Mouse (Mus musculus): ENCODE results near the gene B3gnt7.

The B3gnt7 gene

DNA sequence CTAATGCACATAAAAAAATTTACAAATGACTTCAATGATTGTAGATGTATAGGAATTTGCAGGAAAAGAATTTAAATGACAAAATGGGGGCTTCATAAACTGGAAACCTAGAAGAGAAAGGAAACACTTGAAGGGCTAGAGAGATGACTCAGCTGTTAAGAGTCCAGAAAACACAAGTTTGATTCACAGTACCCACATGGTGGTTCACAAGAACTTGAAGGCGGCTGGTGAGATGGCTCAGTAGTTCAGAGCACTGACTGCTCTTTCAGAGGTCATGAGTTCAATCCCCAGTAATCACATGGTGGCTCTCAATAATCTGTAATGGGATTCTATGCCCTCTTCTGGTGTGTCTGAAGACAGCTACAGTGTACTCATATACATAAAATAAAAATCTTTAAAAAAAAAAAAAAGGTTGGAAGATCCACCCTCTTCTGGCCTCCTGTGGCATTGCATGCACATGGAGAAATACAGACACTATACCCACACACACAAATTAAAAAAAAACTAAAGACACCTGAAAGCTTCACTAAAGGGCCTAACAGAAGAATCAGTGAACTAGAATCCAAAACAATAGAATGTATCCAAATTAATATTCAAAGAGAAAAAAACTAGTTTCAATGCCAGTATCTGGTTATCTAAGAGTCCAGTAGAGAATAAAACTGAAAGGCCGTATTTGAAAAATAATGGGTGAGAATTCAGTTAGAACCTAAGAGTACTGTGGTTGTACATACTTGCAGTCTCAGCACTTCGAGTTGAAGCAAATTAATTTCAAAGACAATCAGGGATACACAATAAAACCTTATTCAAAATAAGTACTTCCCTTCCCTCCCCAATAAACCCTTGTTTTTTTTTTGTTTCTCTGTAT, 44.5 kb downstream of the B3gnt7 start:
- no peak for DNase-seq

GRCm38 (mm10) chr1:86347716-86348045, 45.0 kb downstream of the B3gnt7 start:
- no peak for DNase-seq

GRCm38 (mm10) chr1:86348083-86348482, 45.5 kb downstream of the B3gnt7 start:
- no peak for DNase-seq

GRCm38 (mm10) chr1:86348801-86349200, 46.2 kb downstream of the B3gnt7 start:
- DNase-seq, result no peak

GRCm38 (mm10) chr1:86349201-86349600, 46.6 kb downstream of the B3gnt7 start:
- no peak for DNase-seq

DNA sequence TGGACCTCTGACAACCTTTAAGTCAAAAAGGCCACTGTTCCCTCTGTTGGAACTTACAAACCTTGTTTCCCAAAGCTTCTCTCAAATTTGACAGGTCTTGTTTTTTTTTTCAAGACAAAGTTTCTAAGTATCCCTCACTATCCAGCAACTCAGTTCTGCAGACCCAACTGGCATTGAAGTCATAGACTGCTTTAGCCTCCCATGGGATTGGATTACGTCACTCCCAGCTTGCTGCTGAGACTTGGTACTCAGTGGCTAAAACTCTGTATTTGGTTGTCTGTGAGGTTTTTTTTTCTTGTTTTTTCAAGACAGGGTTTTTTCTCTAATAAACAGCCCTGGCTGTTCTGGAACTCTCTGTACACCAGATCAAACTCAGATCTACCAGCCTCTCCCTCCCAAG, 47.1 kb downstream of the B3gnt7 start:
- no peak for DNase-seq

GRCm38 (mm10) chr1:86350576-86350975, 47.9 kb downstream of the B3gnt7 start:
- no peak for DNase-seq

DNA sequence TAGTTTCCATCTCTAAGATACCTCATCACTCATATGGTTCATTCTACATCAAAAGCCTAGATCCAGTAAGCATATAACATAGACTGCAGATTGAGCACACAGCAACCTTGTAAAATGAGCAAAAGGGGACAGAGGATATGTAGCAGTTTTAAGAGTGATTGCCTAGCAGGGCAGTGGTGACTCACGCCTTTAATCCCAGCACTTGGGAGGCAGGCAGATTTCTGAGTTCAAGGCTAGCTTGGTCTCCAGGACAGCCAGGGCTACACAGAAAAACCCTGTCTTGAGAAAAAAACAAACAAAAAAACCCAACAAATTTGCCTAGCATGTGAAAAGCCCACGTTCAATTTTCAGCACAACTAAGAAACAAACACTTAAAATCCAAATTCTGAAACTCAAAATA, 51.6 kb downstream of the B3gnt7 start:
- no peak for DNase-seq
